Mouse (Mus musculus) hindbrain, embryonic 11.5 days (tissue): ENCODE data around the gene Nmur1. TPM values are rescaled to one million over a fixed set of nuclear protein-coding genes. Genes with fewer than 3 reads are reported as not detected.

Source experiments
- ATAC-seq: fragments of 200-750 bp; cut with Nextera tagmentation; 2 replicates; pipeline ENCODE4 v1.8.0; 2017; ENCODE audit warnings: mild to moderate bottlenecking, moderate TSS enrichment, moderate library complexity; ENCODE audit not compliant: low FRiP score
- DNase-seq: peaks from one replicate; pipeline ENCODE4 v3.0.0-alpha.2; 2015; ENCODE audit warnings: low spot score
- H3K27ac ChIP-seq: fragments of 300-500 bp; sonication (generic); 2 replicates; pipeline ENCODE4 v1.5.1; 2014; ENCODE audit warnings: mild to moderate bottlenecking, low read depth, low read length
- H3K27me3 ChIP-seq: fragments of 300-500 bp; sonication (generic); 2 replicates; pipeline ENCODE4 v1.6.1; 2014; ENCODE audit warnings: mild to moderate bottlenecking, low read length, moderate library complexity, mixed read lengths; ENCODE audit not compliant: control insufficient read depth, insufficient read depth
- H3K36me3 ChIP-seq: fragments of 300-500 bp; sonication (generic); 2 replicates; pipeline ENCODE4 v1.6.1; 2014; ENCODE audit warnings: mild to moderate bottlenecking, low read length, moderate library complexity, mixed read lengths; ENCODE audit not compliant: control insufficient read depth, insufficient read depth
- H3K4me1 ChIP-seq: fragments of 300-500 bp; sonication (generic); replicated peaks from 2 replicates; pipeline ENCODE4 v1.6.1; 2014; ENCODE audit warnings: low read length, mixed read lengths; ENCODE audit not compliant: control insufficient read depth, insufficient read depth
- H3K4me2 ChIP-seq: fragments of 300-500 bp; sonication (generic); replicated peaks from 2 replicates; pipeline ENCODE4 v1.6.1; 2014; ENCODE audit warnings: mild to moderate bottlenecking, low read depth, low read length
- H3K4me3 ChIP-seq: fragments of 300-500 bp; sonication (generic); 2 replicates; pipeline ENCODE4 v1.5.1; 2014; ENCODE audit warnings: low read depth, low read length
- H3K9ac ChIP-seq: fragments of 300-500 bp; sonication (generic); 2 replicates; pipeline ENCODE4 v1.6.1; 2014; ENCODE audit warnings: low read depth, low read length
- H3K9me3 ChIP-seq: fragments of 300-500 bp; sonication (generic); 2 replicates; pipeline ENCODE4 v1.6.1; 2016; ENCODE audit warnings: low read length; ENCODE audit not compliant: control insufficient read depth
- WGBS: fragments of 180-500 bp; shearing (Covaris S2); extraction: QIAGEN DNeasy Blood & Tissue Kit; methylation state at CpG from one replicate; pipeline ENCODE4 v1.1.7; 2014; 5-methylcytosine and 5-hydroxymethylcytosine counted together
- polyA plus RNA-seq: library from polyadenylated mRNA; unstranded; fragments of >200 nt; fragmentation: Nextera tagmentation; extraction: Ambion mirVana; gene quantifications from 2 replicates; pipeline ENCODE4 v1.2.1, GENCODE M21; 2014

Gene Nmur1
- polyA plus RNA-seq, 1 experiment from 2014 or later = not detected

DNA sequence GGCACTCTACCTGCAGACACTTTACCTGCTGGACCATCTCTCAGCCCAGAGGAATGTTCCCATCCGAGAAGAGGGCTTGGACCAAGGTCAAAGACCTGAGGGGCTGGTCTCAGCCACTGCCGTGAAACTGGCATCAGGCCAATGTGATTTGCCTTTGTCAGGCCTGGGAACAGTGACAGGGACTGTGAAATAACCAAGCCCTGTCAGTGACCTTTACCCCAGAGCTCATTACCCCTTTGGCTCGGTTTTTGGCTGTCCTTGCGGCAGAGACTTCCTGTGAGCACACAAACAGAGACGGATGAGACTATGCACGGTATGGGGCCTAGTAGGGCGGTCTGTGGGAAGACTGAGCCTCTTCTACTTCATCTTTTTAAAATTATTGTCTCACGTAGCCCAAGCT, 19.1 kb downstream of the Nmur1 start:
- ATAC-seq (no peak), DNase-seq (no peak)
- no peak overlapping the region for H3K4me3 ChIP-seq
- no peak overlapping the region for H3K4me2 ChIP-seq
- no peaks in the 10 kb centered on the region for H3K36me3 ChIP-seq
- H3K27ac ChIP-seq = no peak overlapping the region
- H3K4me1 ChIP-seq = no peaks in the 10 kb centered on the region
- H3K27me3 ChIP-seq = no peaks in the 10 kb centered on the region
- H3K9me3 ChIP-seq = no peaks in the 10 kb centered on the region
- 64% methylated on average over 8 of the region's 8 CpGs for WGBS
- no peak overlapping the region for H3K9ac ChIP-seq

- WGBS = 81% methylated on average over 4 of the region's 4 CpGs
These were observed 19.7 kb downstream of the Nmur1 start for GRCm38 (mm10) chr1:86406313-86406712.

GRCm38 (mm10) chr1:86404834-86405233, 21.2 kb downstream of the Nmur1 start:
- H3K9me3 ChIP-seq = no peaks in the 10 kb centered on the region
- WGBS = 67% methylated on average over 5 of the region's 5 CpGs
- DNase-seq = peak; percentile 21
- no peak overlapping the region for H3K27ac ChIP-seq
- no peak for ATAC-seq
- no peak overlapping the region for H3K9ac ChIP-seq
- H3K4me3 ChIP-seq = no peak overlapping the region
- no peaks in the 10 kb centered on the region for H3K4me1 ChIP-seq
- no peak overlapping the region for H3K4me2 ChIP-seq
- H3K36me3 ChIP-seq = no peaks in the 10 kb centered on the region
- H3K27me3 ChIP-seq = no peaks in the 10 kb centered on the region

More at GRCm38 (mm10) chr1:86406313-86406712, 19.7 kb downstream of the Nmur1 start:
- Histone ChIP-seq H3K9me3 (no peaks in the 10 kb centered on the region), H3K9ac (no peak overlapping the region), H3K4me2 (no peak overlapping the region), H3K27ac (no peak overlapping the region), H3K4me1 (no peaks in the 10 kb centered on the region), H3K4me3 (no peak overlapping the region), H3K27me3 (no peaks in the 10 kb centered on the region), H3K36me3 (no peaks in the 10 kb centered on the region)
- ATAC-seq (no peak), DNase-seq (no peak)

GRCm38 (mm10) chr1:86400096-86400754, 25.8 kb downstream of the Nmur1 start:
- Histone ChIP-seq H3K36me3 (no peaks in the 10 kb centered on the region), H3K4me3 (no peak overlapping the region), H3K27ac (no peak overlapping the region), H3K4me1 (no peaks in the 10 kb centered on the region), H3K9ac (no peak overlapping the region), H3K4me2 (no peak overlapping the region), H3K9me3 (no peaks in the 10 kb centered on the region), H3K27me3 (no peaks in the 10 kb centered on the region)
- 77% methylated on average over 8 of the region's 8 CpGs for WGBS
- no peak for ATAC-seq
- no peak for DNase-seq

DNA sequence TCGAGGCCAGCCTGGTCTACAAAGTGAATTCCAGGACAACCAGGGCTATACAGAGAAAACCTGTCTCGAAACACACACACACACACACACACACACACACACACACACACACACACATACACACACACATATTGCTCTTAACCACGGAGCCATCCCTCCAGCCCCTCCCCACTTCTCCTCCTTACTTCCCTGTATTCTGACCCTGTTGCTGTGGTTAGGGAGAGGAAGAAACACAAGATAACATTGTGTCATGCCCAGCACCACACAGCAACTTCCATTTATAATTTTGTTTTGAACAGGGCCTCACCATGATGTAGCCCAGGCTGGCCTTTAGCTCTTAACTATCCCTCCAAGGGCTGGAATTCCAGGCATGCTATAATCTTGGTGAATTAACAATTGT, 26.7 kb downstream of the Nmur1 start:
- no peak for DNase-seq
- H3K9me3 ChIP-seq = no peaks in the 10 kb centered on the region
- no peak overlapping the region for H3K9ac ChIP-seq
- H3K4me2 ChIP-seq = no peak overlapping the region
- no peak overlapping the region for H3K4me3 ChIP-seq
- H3K36me3 ChIP-seq = no peaks in the 10 kb centered on the region
- WGBS = 86% methylated on average over 3 of the region's 3 CpGs
- ATAC-seq = no peak
- H3K27ac ChIP-seq = no peak overlapping the region
- no peaks in the 10 kb centered on the region for H3K4me1 ChIP-seq
- no peaks in the 10 kb centered on the region for H3K27me3 ChIP-seq

- no peak for ATAC-seq
- Histone ChIP-seq H3K4me2 (no peak overlapping the region), H3K27me3 (no peaks in the 10 kb centered on the region), H3K27ac (no peak overlapping the region; the same call in 1 of the 2 replicates), H3K36me3 (no peaks in the 10 kb centered on the region), H3K9ac (no peak overlapping the region), H3K4me1 (no peaks in the 10 kb centered on the region), H3K9me3 (no peaks in the 10 kb centered on the region), H3K4me3 (no peak overlapping the region)
- peak; percentile 23 for DNase-seq
- 58% methylated on average over 7 of the region's 7 CpGs for WGBS
These were observed 27.8 kb downstream of the Nmur1 start for GRCm38 (mm10) chr1:86398222-86398621.

DNA sequence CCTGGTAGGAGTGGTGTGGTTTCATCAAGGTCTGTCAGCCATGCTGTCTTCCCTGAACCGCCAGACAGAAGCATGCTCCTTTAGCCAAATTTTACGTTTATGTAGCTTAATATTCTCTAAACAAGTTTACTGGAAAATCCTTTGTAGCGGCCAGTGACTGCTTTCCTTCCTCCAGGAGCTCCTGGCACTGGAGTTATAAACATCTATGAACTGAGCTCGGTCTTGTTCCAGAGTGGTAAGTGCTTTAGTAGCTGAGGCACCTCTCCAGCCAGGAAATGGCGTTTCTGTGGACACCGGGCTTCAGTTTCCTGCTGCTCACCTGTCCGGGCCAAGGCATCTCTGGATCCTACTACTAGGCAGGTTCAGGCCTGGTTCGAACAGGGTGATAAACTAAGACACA, 28.4 kb downstream of the Nmur1 start:
- DNase-seq = no peak
- no peak overlapping the region for H3K4me2 ChIP-seq
- 79% methylated on average over 8 of the region's 8 CpGs for WGBS
- H3K36me3 ChIP-seq = no peaks in the 10 kb centered on the region
- H3K9ac ChIP-seq = no peak overlapping the region
- H3K27ac ChIP-seq = no peak overlapping the region
- H3K4me1 ChIP-seq = no peaks in the 10 kb centered on the region
- no peak overlapping the region for H3K4me3 ChIP-seq
- ATAC-seq = no peak
- H3K27me3 ChIP-seq = no peaks in the 10 kb centered on the region
- no peaks in the 10 kb centered on the region for H3K9me3 ChIP-seq

GRCm38 (mm10) chr1:86395897-86396296, 30.1 kb downstream of the Nmur1 start:
- Histone ChIP-seq H3K9me3 (no peaks in the 10 kb centered on the region), H3K4me1 (no peaks in the 10 kb centered on the region), H3K27me3 (no peaks in the 10 kb centered on the region), H3K27ac (no peak overlapping the region), H3K4me3 (no peak overlapping the region), H3K36me3 (no peaks in the 10 kb centered on the region), H3K9ac (no peak overlapping the region), H3K4me2 (no peak overlapping the region)
- DNase-seq = no peak
- 71% methylated on average over 7 of the region's 7 CpGs for WGBS
- ATAC-seq = no peak

DNA sequence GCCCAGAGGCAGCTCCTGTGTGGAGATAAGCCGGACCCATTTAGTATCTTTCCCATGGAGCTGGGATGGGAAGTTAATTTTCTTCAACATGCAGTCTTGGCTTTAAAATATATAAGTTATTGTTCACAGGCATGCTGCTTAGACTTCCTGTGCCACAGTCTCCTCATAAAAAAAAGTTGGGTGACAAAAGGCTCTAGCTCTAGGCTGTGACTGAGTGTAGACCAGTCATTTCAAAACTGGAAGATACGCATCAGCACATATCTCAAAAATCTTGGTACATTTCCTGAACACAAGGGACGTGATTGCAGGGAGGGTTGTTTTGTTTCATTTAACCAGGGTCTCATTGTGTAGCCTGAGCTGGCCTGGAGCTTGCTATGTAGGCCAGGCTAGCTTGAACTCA, 31.8 kb downstream of the Nmur1 start:
- Histone ChIP-seq H3K27me3 (no peaks in the 10 kb centered on the region), H3K4me1 (no peaks in the 10 kb centered on the region), H3K36me3 (no peaks in the 10 kb centered on the region), H3K9ac (no peak overlapping the region), H3K27ac (no peak overlapping the region), H3K4me3 (no peak overlapping the region), H3K4me2 (no peak overlapping the region), H3K9me3 (no peaks in the 10 kb centered on the region)
- DNase-seq (no peak), ATAC-seq (no peak)
- 89% methylated on average over 3 of the region's 3 CpGs for WGBS
